Mouse (Mus musculus): ENCODE data around the gene Apba3. TPM values are rescaled to one million over a fixed set of nuclear protein-coding genes. Genes with fewer than 3 reads are reported as not detected.

Gene Apba3
- total RNA-seq, 1 experiment, result 72.3 TPM

GRCm38 (mm10) chr10:81285694-81286450 is 19.1 kb downstream of the Apba3 start:
- Histone ChIP-seq H3K4me1 (ENCODE audit: control insufficient read depth in 2 of 2, insufficient read depth in 2 of 2, low read length in 2 of 2, poor library complexity in 1 of 2) (peaks cover 0 to 30% of the 10 kb centered on the region in 2 experiments; a peak in 2 of 4 replicates), H3K27ac (ENCODE audit: insufficient read depth, low read depth, low read length, poor library complexity, severe bottlenecking) (no peak overlapping the region; the same call in 1 of the 2 replicates)
- TF ChIP-seq ZC3H11A (IDR thresholded peaks at IDR 0.05; ENCODE audit: borderline replicate concordance, low read depth, low read length) (no peak), HCFC1 (IDR thresholded peaks at IDR 0.05; ENCODE audit: borderline replicate concordance, insufficient read depth, low read length) (peak; percentile 70; the same call in 1 of the 2 replicates), ZNF384 (IDR thresholded peaks at IDR 0.05; ENCODE audit: low read depth, low read length) (peak; percentile 7; the same call in 1 of the 2 replicates)

GRCm38 (mm10) chr10:81286586-81286985 is 19.8 kb downstream of the Apba3 start:
- Histone ChIP-seq H3K36me3 (ENCODE audit: control insufficient read depth, insufficient read depth, low read length, poor library complexity, severe bottlenecking) (no peaks in the 10 kb centered on the region), H3K4me3 (ENCODE audit: insufficient read depth in 1 of 2, low read depth in 1 of 2, low read length in 2 of 2, poor library complexity in 1 of 2, severe bottlenecking in 1 of 2) (no peak overlapping the region), H3K4me1 (ENCODE audit: control insufficient read depth in 2 of 2, insufficient read depth in 2 of 2, low read length in 2 of 2, poor library complexity in 1 of 2) (peaks cover 2 to 31% of the 10 kb centered on the region in 2 experiments), H3K9ac (ENCODE audit: insufficient read depth, low read depth, low read length, poor library complexity, severe bottlenecking) (no peak overlapping the region), H3K9me3 (ENCODE audit: control insufficient read depth, insufficient read depth, low read depth, low read length) (no peaks in the 10 kb centered on the region), H3K27ac (ENCODE audit: insufficient read depth, low read depth, low read length, poor library complexity, severe bottlenecking) (no peak overlapping the region)
- in situ Hi-C loops (cut with MboI; ENCODE audit: low sequenced_read_pairs in 2 of 2, unreplicated experiment in 2 of 2), result no loop called here
- TF ChIP-seq CHD2 (IDR thresholded peaks at IDR 0.05; ENCODE audit: low read depth, low read length) (no peak), MAFK (IDR thresholded peaks at IDR 0.05; ENCODE audit: insufficient read depth, low read depth, low read length) (no peak), ZNF384 (IDR thresholded peaks at IDR 0.05; ENCODE audit: low read depth, low read length) (no peak), ZC3H11A (IDR thresholded peaks at IDR 0.05; ENCODE audit: borderline replicate concordance, low read depth, low read length) (no peak), HCFC1 (IDR thresholded peaks at IDR 0.05; ENCODE audit: borderline replicate concordance, insufficient read depth, low read length) (no peak)
- no peak for DNase-seq (ENCODE audit: low read depth, low spot score)

More at GRCm38 (mm10) chr10:81285694-81286450, 19.1 kb downstream of the Apba3 start:
- DNase-seq (ENCODE audit: low read depth, low spot score), result peak; percentile 85
- peak overlapping the region; percentile 61 for H3K9ac ChIP-seq (ENCODE audit: insufficient read depth, low read depth, low read length, poor library complexity, severe bottlenecking)
- H3K9me3 ChIP-seq (ENCODE audit: control insufficient read depth, insufficient read depth, low read depth, low read length), result no peaks in the 10 kb centered on the region
- H3K4me3 ChIP-seq (ENCODE audit: insufficient read depth in 1 of 2, low read depth in 1 of 2, low read length in 2 of 2, poor library complexity in 1 of 2, severe bottlenecking in 1 of 2), result peak overlapping the region; percentile 65 to 67
- in situ Hi-C loops (cut with MboI; ENCODE audit: low sequenced_read_pairs in 2 of 2, unreplicated experiment in 2 of 2), result no loop called here
- H3K36me3 ChIP-seq (ENCODE audit: control insufficient read depth, insufficient read depth, low read length, poor library complexity, severe bottlenecking), result no peaks in the 10 kb centered on the region; the same call in 1 of the 2 replicates

DNA sequence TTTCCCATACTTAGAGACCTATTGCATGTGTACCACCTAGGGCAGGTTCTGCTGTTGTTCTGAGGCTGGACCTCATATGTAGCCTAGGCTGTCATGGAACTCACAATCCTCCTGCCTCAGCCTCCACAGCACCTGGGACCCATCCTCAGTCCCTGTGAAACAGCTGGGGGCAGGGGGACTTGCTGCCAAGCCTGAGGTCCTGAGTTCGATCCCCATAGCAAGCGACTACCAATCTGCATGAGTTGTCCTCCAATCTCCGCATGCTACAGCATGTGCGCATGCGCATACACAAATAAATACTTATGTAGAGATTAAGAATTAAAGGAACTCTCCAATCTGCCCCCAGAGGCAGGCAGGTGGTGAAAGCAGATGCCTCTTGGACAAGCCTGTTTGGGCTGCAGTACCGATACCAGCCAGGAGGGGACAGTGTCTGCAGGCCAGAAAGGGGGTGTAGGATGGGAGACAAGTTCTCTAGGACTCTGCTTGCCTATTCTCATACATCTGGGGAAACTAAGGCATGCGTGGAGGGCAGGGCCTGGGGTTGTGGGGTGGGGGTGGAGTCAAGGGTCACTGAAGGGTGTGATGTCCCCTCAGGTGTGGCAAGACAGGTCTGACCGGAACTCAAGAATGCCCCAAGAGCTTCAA is 20.9 kb downstream of the Apba3 start:
- Histone ChIP-seq H3K36me3 (ENCODE audit: control insufficient read depth, insufficient read depth, low read length, poor library complexity, severe bottlenecking) (no peaks in the 10 kb centered on the region), H3K4me1 (ENCODE audit: control insufficient read depth in 2 of 2, insufficient read depth in 2 of 2, low read length in 2 of 2, poor library complexity in 1 of 2) (peaks cover 4 to 33% of the 10 kb centered on the region in 2 experiments), H3K4me3 (ENCODE audit: insufficient read depth in 1 of 2, low read depth in 1 of 2, low read length in 2 of 2, poor library complexity in 1 of 2, severe bottlenecking in 1 of 2) (peak overlapping the region in 1 of 2 experiments; percentile 47; a peak in 2 of 4 replicates), H3K9me3 (ENCODE audit: control insufficient read depth, insufficient read depth, low read depth, low read length) (no peaks in the 10 kb centered on the region), H3K9ac (ENCODE audit: insufficient read depth, low read depth, low read length, poor library complexity, severe bottlenecking) (no peak overlapping the region), H3K27ac (ENCODE audit: insufficient read depth, low read depth, low read length, poor library complexity, severe bottlenecking) (no peak overlapping the region)
- in situ Hi-C loops (cut with MboI; ENCODE audit: low sequenced_read_pairs in 2 of 2, unreplicated experiment in 2 of 2), result no loop called here
- DNase-seq (ENCODE audit: low read depth, low spot score), result peak; percentile 77
- TF ChIP-seq CHD2 (IDR thresholded peaks at IDR 0.05; ENCODE audit: low read depth, low read length), result no peak
- no peak for TF ChIP-seq ZNF384 (IDR thresholded peaks at IDR 0.05; ENCODE audit: low read depth, low read length)
- no peak for TF ChIP-seq MAFK (IDR thresholded peaks at IDR 0.05; ENCODE audit: insufficient read depth, low read depth, low read length)
- no peak for TF ChIP-seq HCFC1 (IDR thresholded peaks at IDR 0.05; ENCODE audit: borderline replicate concordance, insufficient read depth, low read length)
- TF ChIP-seq ZC3H11A (IDR thresholded peaks at IDR 0.05; ENCODE audit: borderline replicate concordance, low read depth, low read length), result no peak

DNA sequence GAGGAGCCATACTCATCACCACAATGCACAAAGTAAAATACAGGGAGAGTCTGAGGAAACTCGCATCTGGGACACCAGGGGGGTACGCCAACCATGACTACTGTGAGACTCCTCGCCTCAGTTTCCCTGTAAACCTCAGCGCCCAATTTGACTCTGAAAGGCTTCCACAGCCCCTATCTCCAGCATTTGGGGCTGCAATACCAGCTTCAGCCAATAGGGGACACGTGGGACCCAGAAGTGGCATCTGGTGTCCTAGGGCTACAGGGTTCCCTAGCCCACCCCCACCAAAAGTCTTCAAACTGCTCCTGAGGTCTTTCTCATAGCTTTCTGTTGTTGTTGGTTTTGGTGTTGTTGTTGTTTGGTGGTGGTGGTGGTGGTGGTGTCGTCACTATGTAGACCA is 21.8 kb downstream of the Apba3 start:
- Histone ChIP-seq H3K9me3 (ENCODE audit: control insufficient read depth, insufficient read depth, low read depth, low read length) (no peaks in the 10 kb centered on the region), H3K36me3 (ENCODE audit: control insufficient read depth, insufficient read depth, low read length, poor library complexity, severe bottlenecking) (no peaks in the 10 kb centered on the region), H3K27ac (ENCODE audit: insufficient read depth, low read depth, low read length, poor library complexity, severe bottlenecking) (no peak overlapping the region), H3K4me3 (ENCODE audit: insufficient read depth in 1 of 2, low read depth in 1 of 2, low read length in 2 of 2, poor library complexity in 1 of 2, severe bottlenecking in 1 of 2) (peak overlapping the region; percentile 21 to 47; a peak in 3 of 4 replicates), H3K4me1 (ENCODE audit: control insufficient read depth in 2 of 2, insufficient read depth in 2 of 2, low read length in 2 of 2, poor library complexity in 1 of 2) (peaks cover 4 to 29% of the 10 kb centered on the region in 2 experiments), H3K9ac (ENCODE audit: insufficient read depth, low read depth, low read length, poor library complexity, severe bottlenecking) (no peak overlapping the region)
- DNase-seq (ENCODE audit: low read depth, low spot score), result peak; percentile 76
- in situ Hi-C loops (cut with MboI; ENCODE audit: low sequenced_read_pairs in 2 of 2, unreplicated experiment in 2 of 2), result no loop called here
- no peak for TF ChIP-seq MAFK (IDR thresholded peaks at IDR 0.05; ENCODE audit: insufficient read depth, low read depth, low read length)
- TF ChIP-seq ZNF384 (IDR thresholded peaks at IDR 0.05; ENCODE audit: low read depth, low read length), result no peak

Measured in ES-E14 (cell line).